27 mouse cellular contexts compared by ENCODE assay signal in genomic region chr11:18173028-18173427, GRCm38 (mm10).
"Had no signal": no experiment of that assay in that cellular context is flagged by ENCODE, and none has a peak within 500 bp of the region (broad histone marks: within the 10 kb centered on the region; RNA-seq: fewer than 3 reads in every experiment).

No protein-coding gene starts in this region.

- H3K27me3 ChIP-seq: heart, embryonic 13.5 days; heart, embryonic 15.5 days; hindbrain, embryonic 12.5 days; intestine, embryonic 15.5 days; kidney, embryonic 15.5 days; limb, embryonic 13.5 days; limb, embryonic 15.5 days; liver, embryonic 12.5 days had no signal

- H3K4me1 ChIP-seq: heart, embryonic 10.5 days; heart, embryonic 13.5 days; heart, embryonic 15.5 days; hindbrain, embryonic 10.5 days; hindbrain, embryonic 12.5 days; intestine, embryonic 15.5 days; kidney, embryonic 15.5 days; limb, embryonic 13.5 days; limb, embryonic 15.5 days; liver, embryonic 12.5 days had no signal

- H3K36me3 ChIP-seq: heart, embryonic 10.5 days; heart, embryonic 13.5 days; heart, embryonic 15.5 days; hindbrain, embryonic 10.5 days; hindbrain, embryonic 12.5 days; intestine, embryonic 15.5 days; kidney, embryonic 15.5 days; limb, embryonic 13.5 days; limb, embryonic 15.5 days; liver, embryonic 12.5 days had no signal

- H3K4me3 ChIP-seq: gastrocnemius, adult 2 months; heart, embryonic 10.5 days; heart, embryonic 13.5 days; heart, embryonic 15.5 days; hindbrain, embryonic 10.5 days; hindbrain, embryonic 12.5 days; intestine, embryonic 15.5 days; kidney, embryonic 15.5 days; limb, embryonic 13.5 days; limb, embryonic 15.5 days; liver, embryonic 12.5 days had no signal

- H3K27ac ChIP-seq: gastrocnemius, adult 2 months; heart, embryonic 10.5 days; heart, embryonic 13.5 days; heart, embryonic 15.5 days; hindbrain, embryonic 10.5 days; hindbrain, embryonic 12.5 days; hindbrain, embryonic 14.5 days; intestine, embryonic 15.5 days; kidney, embryonic 15.5 days; kidney, postnatal 0 days; limb, embryonic 13.5 days; limb, embryonic 15.5 days; liver, embryonic 12.5 days; liver, embryonic 14.5 days had no signal

- DNase-seq: gastrocnemius, adult 2 months; gastrocnemius, postnatal 10 days; gastrocnemius, postnatal 25 days; heart, adult 18-20 months; heart, postnatal 14 days; heart, postnatal 36 days; kidney, adult 18-20 months; kidney, adult 9 months; kidney, postnatal 14 days; kidney, postnatal 36 days; layer of hippocampus, adult 9-11 months; layer of hippocampus, postnatal 36 days; left cerebral cortex, postnatal 4 days; lung, adult 18-20 months had no signal
